Mouse (Mus musculus) embryonic fibroblast, embryonic 13.5 days (primary cell): ENCODE results near the gene Lhx8. TPM values are rescaled to one million over a fixed set of nuclear protein-coding genes. Genes with fewer than 3 reads are reported as not detected.

Source experiments
- H3K27ac ChIP-seq: 2 replicates; pipeline ENCODE4 v1.5.1; 2012; ENCODE audit warnings: low read length, control low read depth, inconsistent platforms; ENCODE audit not compliant: insufficient read depth
- H3K4me1 ChIP-seq: 2 replicates; pipeline ENCODE4 v1.6.1; 2011; ENCODE audit warnings: low read length; ENCODE audit not compliant: control insufficient read depth, insufficient read depth
- H3K4me3 ChIP-seq: 2 replicates; pipeline ENCODE4 v1.5.1; 2011; ENCODE audit warnings: mild to moderate bottlenecking, control low read depth, low read length; ENCODE audit not compliant: insufficient read depth
- CTCF ChIP-seq: IDR thresholded peaks from 2 replicates; pipeline ENCODE4 v1.5.1; 2011; ENCODE audit warnings: mild to moderate bottlenecking, control low read depth, low read length, moderate library complexity, borderline replicate concordance; ENCODE audit not compliant: insufficient read depth
- POLR2A ChIP-seq: IDR thresholded peaks from 2 replicates; pipeline ENCODE4 v1.6.1; 2011; ENCODE audit warnings: low read depth, mild to moderate bottlenecking, control low read depth, low read length, moderate library complexity
- polyA plus RNA-seq: library from polyadenylated mRNA; stranded (reverse); fragments of >200 nt; gene quantifications from 2 replicates; pipeline ENCODE4 v1.2.4, GENCODE M21; 2011; ENCODE audit warnings: low read depth; ENCODE audit not compliant: missing spikeins, insufficient read length

The Lhx8 gene
- polyA plus RNA-seq, 1 experiment = 7.8 TPM

DNA sequence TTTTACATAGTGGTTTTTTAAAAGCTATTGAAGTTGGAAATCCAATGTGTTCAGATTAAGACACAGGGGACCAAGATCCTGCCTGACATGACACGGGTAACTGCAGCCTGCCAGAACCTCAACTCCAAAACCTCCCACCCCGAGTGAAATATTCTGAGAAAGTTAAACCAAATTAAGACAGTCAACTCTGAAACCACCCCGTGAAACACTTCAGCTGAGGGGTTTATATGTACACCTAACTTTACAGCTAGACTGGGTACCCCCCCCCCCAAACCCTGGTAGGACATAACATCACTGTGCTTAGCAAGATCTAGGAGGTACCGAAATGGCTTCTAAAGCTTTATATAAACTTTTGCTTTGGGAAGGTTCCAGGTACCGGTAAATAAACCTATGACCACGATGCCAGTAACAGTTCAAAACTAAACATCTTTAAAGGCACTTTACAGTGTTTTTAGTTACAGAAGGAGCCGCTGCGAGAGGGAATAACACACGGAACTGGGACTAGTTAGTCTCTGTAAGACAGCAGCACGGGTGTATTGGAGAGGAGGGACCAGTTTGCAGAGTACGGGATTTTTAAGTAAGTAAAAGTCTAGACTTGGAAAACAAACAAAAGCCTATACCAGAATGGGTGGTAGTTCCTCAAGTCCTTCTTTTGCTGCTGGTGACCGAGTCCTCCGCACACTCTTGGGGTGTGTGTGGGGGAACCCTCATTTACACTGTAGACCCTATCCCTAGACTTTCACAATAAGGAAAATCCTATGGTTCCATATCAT lies 3.2 kb downstream of the Lhx8 start:
- Histone ChIP-seq H3K27ac (no peak overlapping the region), H3K4me1 (no peaks in the 10 kb centered on the region), H3K4me3 (peak overlapping the region; percentile 2; the same call in 1 of the 2 replicates)
- no peak for TF ChIP-seq POLR2A
- no peak for TF ChIP-seq CTCF

DNA sequence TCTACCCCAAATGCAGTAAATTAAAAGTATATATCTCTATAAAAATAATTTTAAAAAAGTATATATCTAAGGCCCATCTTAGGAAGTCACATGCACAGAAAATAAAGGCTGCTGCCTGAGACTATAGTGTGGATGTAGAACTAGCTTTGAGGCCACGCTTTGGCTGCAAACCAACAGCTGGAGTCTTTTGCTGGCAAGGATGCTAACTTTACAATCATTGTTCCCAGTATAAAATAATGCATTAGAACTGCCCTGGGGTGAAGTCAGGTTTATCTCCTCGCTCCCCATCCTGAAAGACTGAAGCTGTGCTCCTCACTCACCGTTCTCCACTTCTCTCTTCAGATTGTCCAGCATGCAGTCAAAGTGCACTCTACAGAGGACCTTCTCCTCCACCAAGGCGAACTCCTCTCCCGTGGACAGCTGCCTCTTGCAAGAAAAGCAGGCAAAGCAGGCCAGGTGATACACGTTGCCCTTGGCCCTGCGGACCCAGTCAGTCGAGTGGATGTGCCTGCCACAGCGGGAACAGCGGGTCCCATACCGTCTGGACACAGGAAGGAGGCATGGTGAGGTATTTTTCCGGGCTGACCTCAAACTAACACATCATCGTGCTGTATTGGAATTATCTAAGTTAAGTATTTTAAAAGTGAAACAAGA lies 8.4 kb downstream of the Lhx8 start:
- Histone ChIP-seq H3K4me3 (no peak overlapping the region), H3K27ac (no peak overlapping the region), H3K4me1 (no peaks in the 10 kb centered on the region)
- TF ChIP-seq POLR2A = no peak

DNA sequence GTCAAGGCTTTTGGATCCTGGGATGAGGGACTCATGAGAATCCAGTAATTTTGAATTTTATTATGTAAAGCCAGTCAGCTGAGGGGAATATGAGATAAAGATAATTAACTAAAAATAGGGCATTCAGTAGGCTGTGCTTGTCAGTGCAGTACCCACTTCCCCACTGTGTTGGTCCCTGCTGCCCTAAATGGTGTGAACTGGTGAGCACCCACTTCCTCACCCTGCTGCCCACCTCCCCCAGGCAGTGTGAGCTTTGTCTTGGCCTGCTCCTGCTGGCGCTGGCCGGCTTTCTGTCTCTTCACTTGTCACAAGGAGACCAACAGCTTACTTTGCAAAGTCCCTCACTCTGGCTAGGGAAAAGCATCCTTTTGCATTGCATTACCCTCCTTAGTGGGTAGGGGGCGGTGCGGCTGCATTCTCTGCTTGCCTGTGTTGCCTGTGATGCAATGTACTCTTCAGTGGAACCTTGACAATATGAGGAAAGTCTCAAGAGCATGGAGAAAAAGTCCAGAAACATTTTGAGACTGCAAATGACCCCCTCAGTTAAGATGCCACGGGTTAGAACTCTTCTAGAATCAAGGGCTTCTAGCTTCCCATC lies 12.7 kb downstream of the Lhx8 start:
- H3K27ac ChIP-seq = no peak overlapping the region
- no peaks in the 10 kb centered on the region for H3K4me1 ChIP-seq
- H3K4me3 ChIP-seq = no peak overlapping the region
- TF ChIP-seq CTCF (peak; percentile 38; the same call in 1 of the 2 replicates), POLR2A (no peak)

DNA sequence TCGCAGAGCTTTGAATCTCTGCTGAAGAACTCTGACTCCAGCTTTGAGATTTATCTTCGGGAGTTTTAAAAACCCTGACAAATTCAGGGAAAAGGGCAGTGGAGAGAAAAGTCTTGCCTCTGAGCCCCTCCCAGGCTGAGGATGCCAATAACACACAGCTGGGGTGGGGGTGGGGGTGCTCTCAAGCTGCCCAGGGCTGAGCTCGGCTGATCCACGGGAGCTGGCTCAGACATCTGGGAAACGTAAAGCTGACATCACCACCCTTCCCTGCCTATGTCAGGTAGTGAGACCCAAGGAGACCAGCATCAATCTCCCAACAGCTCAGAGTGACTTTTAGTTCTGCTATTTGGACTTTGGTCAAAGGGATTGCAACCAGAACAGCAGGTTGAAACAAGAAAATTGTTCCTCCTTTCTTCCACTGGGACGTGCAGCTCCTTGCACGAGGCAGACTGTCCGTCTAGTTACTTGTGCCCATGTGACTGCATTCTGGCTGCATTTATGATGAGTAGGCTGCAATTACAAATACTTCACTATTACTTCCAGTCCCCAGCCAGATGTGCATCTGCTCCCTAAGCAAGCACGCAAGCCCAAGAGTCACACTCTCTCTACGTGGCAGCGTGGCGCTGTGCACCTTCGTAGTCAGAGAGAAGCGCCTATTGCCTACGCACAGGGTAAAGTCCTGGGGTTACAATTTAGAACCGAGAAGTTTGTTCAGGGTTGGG lies 25.1 kb downstream of the Lhx8 start:
- H3K4me3 ChIP-seq = no peak overlapping the region
- H3K27ac ChIP-seq = no peak overlapping the region
- no peak for TF ChIP-seq CTCF
- TF ChIP-seq POLR2A = no peak
- peaks cover 9% of the 10 kb centered on the region for H3K4me1 ChIP-seq

DNA sequence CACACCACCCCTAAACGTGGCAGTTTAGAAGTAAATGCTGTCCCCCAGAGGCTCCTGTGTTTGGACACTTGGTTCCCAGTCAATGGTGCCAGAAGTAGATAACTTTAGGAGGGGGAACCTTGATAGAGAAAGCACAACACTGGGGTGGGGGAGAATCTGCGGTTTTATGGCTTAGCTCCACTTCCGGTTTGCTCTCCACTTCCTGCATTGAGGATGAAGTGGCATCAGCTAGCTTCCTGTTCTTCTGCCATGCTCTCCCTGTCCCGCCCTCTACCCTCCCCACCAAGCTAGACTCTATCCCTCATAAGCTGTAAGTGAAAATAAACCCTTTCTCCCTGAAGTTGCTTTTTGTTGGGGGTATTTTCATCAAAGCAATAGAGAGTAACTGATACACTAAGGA lies 29.4 kb downstream of the Lhx8 start:
- TF ChIP-seq POLR2A = no peak
- TF ChIP-seq CTCF = no peak
- no peak overlapping the region for H3K4me3 ChIP-seq
- peaks cover 9% of the 10 kb centered on the region for H3K4me1 ChIP-seq
- no peak overlapping the region for H3K27ac ChIP-seq

DNA sequence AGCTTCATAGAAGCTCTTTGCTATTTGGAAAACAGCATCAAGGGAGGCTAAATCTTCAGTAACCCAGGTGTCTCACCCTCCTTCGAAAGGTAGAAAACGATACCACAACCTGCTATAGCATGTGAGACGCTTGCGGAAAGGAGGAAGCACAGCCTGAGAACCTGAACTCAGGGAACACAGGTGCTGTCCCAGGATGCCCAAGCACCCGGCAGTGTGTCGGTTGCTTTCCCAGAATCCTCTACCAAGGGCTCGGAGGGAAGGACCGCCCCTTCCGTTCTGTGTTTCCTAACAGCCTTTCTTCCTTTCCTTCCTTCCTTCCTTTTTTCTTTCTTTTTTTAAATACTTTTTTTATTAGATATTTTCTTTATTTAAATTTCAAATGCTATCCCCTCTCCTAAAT lies 30.5 kb downstream of the Lhx8 start:
- TF ChIP-seq POLR2A = no peak
- TF ChIP-seq CTCF = no peak
- Histone ChIP-seq H3K4me1 (peaks cover 5% of the 10 kb centered on the region; the same call in 1 of the 2 replicates), H3K27ac (no peak overlapping the region), H3K4me3 (no peak overlapping the region)

DNA sequence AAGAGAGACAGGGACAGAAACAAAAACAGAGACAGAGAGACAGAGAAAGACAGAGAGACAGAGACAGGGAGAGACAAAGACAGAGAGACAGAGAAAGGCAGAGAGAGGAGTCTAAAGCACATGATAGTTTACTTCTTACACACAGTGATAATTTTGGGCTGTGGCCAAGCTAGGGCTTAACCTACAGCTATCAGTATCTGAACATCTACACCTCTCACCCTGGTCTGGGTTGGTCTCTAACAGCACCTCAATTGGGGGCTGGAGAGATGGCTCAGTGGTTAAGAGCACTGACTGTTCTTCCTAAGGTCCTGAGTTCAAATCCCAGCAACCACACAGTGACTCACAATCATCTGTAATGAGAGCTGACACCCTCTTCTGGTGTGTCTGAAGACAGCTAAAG lies 32.0 kb downstream of the Lhx8 start:
- TF ChIP-seq POLR2A = no peak
- TF ChIP-seq CTCF = no peak
- H3K4me1 ChIP-seq = no peaks in the 10 kb centered on the region
- no peak overlapping the region for H3K4me3 ChIP-seq
- H3K27ac ChIP-seq = no peak overlapping the region

DNA sequence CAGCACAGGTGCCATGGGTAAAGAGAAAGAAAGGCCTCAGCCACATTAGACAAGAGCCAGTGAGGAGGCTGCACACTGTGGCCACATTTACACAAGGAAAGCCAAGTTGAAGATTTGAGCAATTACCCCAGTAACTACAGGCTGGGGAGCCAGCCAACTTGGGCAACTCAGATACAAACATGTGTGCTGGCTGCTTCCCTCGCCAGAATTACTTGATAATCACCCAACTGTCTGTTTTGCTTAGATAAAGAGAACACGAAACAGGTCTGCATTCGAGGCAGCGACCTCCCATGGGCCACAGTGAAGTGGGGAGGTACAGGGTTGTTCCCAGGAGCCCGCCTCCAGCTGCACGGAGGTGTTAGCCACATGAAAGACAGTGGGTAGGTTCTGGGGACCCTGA lies 33.0 kb downstream of the Lhx8 start:
- Histone ChIP-seq H3K27ac (no peak overlapping the region), H3K4me3 (no peak overlapping the region), H3K4me1 (peaks cover 3% of the 10 kb centered on the region; the same call in 1 of the 2 replicates)
- no peak for TF ChIP-seq CTCF
- TF ChIP-seq POLR2A = no peak

DNA sequence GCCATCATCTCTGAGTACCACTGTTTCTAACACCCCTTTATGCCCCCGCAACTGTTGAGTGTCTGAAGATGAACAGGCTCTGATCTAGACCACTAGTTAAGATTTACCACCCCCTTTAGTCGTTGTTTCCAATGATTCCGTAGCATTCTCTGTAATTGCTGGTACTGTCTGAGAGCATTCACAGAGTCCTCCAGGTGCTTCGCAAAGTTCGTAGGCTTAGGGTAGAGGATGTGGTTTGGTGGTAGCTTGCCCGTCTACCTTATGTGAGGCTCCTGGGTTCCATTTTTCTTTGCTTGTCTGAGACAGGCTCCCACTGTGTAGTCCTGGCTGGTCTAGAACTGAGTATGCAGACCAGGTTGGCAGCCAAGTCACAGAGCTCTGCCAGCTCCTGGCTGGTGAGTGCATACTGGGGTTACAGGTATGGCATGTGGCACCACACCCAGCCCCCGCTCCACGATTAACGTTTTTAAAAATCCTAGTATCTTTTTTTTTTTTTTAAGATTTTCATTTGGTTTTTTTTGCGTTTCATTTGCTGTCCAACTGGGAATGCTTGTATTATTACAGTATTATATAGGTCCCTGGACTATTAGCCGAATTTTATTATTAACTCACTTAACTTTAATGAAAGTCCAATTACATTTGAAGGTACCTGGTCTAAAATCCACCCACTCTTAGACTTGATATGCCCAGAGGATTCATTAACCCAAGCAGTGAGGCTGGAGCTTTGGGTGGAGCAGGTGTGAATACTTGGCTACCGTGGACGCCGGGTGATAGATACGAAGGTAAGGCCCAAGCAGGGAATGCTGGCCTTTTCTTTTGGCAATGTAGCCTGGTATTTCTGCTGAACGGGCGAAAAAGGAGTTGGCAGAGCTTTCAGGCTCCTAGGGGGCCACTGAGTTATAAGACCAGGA lies 35.3 kb downstream of the Lhx8 start:
- peaks cover 5% of the 10 kb centered on the region for H3K4me1 ChIP-seq
- H3K27ac ChIP-seq = no peak overlapping the region
- TF ChIP-seq CTCF (no peak), POLR2A (no peak)
- H3K4me3 ChIP-seq = no peak overlapping the region
